Mouse (Mus musculus): ENCODE results near the gene Lig1. TPM values are rescaled to one million over a fixed set of nuclear protein-coding genes. Genes with fewer than 3 reads are reported as not detected.
"Not testable (repeated sequence)": the region's sequence is repeated elsewhere in the genome, so short reads cannot be mapped to it uniquely, and the experiment has no call there.

Gene Lig1
- polyA plus RNA-seq, 2 experiments, result 75.9 to 88.2 TPM

GRCm38 (mm10) chr7:13269394-13269793 lies 7.7 kb upstream of the Lig1 start:
- no peaks in the 10 kb centered on the region for H3K27me3 ChIP-seq (ENCODE audit: control insufficient read depth, insufficient read depth, low read length)
- DNase-seq (ENCODE audit: low spot score) (no peak), ATAC-seq (ENCODE audit: low FRiP score, low read depth) (no peak)
- H3K4me1 ChIP-seq (ENCODE audit: control insufficient read depth, insufficient read depth, low read length), result no peaks in the 10 kb centered on the region
- no peak overlapping the region for H3K4me2 ChIP-seq (replicated peaks; ENCODE audit: low read depth, low read length, severe bottlenecking)
- H3K36me3 ChIP-seq (ENCODE audit: control insufficient read depth, insufficient read depth, low read length), result peaks cover 5% of the 10 kb centered on the region; the same call in 1 of the 2 replicates
- no peak overlapping the region for H3K27ac ChIP-seq (replicated peaks; ENCODE audit: low read depth, low read length)
- H3K9me3 ChIP-seq (ENCODE audit: control insufficient read depth, low read length), result no peaks in the 10 kb centered on the region
- no peak overlapping the region for H3K9ac ChIP-seq (ENCODE audit: low read depth, low read length, severe bottlenecking)
- WGBS, result 80% methylated on average over 11 of the region's 11 CpGs
- no peak overlapping the region for H3K4me3 ChIP-seq (replicated peaks; ENCODE audit: low read length)
- TF ChIP-seq POLR2A (IDR thresholded peaks at IDR 0.05; ENCODE audit: borderline replicate concordance, extremely low read depth, insufficient read depth, insufficient read length), result no peak

GRCm38 (mm10) chr7:13271704-13272103 lies 5.4 kb upstream of the Lig1 start:
- no peak for ATAC-seq (ENCODE audit: low FRiP score, low read depth)
- WGBS, result 88% methylated on average over 1 of the region's 1 CpGs

GRCm38 (mm10) chr7:13277833-13278232 lies 750 bp downstream of the Lig1 start:
- 25% methylated on average over 2 of the region's 2 CpGs for WGBS
- H3K27ac ChIP-seq (replicated peaks; ENCODE audit: low read depth, low read length), result peak overlapping the region; percentile 81; the same call in 1 of the 2 replicates
- DNase-seq (ENCODE audit: low spot score) (no peak), ATAC-seq (ENCODE audit: low FRiP score, low read depth) (no peak)
- H3K4me1 ChIP-seq (ENCODE audit: control insufficient read depth, insufficient read depth, low read length), result peaks cover 4% of the 10 kb centered on the region; the same call in 1 of the 2 replicates
- no peak for TF ChIP-seq POLR2A (IDR thresholded peaks at IDR 0.05; ENCODE audit: borderline replicate concordance, extremely low read depth, insufficient read depth, insufficient read length)
- H3K4me2 ChIP-seq (replicated peaks; ENCODE audit: low read depth, low read length, severe bottlenecking), result peak overlapping the region; percentile 86
- no peaks in the 10 kb centered on the region for H3K9me3 ChIP-seq (ENCODE audit: control insufficient read depth, low read length)
- peak overlapping the region; percentile 70 for H3K4me3 ChIP-seq (replicated peaks; ENCODE audit: low read length)
- no peaks in the 10 kb centered on the region for H3K27me3 ChIP-seq (ENCODE audit: control insufficient read depth, insufficient read depth, low read length)
- peaks cover 51% of the 10 kb centered on the region for H3K36me3 ChIP-seq (ENCODE audit: control insufficient read depth, insufficient read depth, low read length)
- peak overlapping the region; percentile 80 for H3K9ac ChIP-seq (ENCODE audit: low read depth, low read length, severe bottlenecking)

More at GRCm38 (mm10) chr7:13271704-13272103, 5.4 kb upstream of the Lig1 start:
- H3K4me2 ChIP-seq (replicated peaks; ENCODE audit: low read depth, low read length, severe bottlenecking), result no peak overlapping the region
- H3K27me3 ChIP-seq (ENCODE audit: control insufficient read depth, insufficient read depth, low read length), result no peaks in the 10 kb centered on the region
- no peak overlapping the region for H3K9ac ChIP-seq (ENCODE audit: low read depth, low read length, severe bottlenecking)
- no peak for DNase-seq (ENCODE audit: low spot score)
- peaks cover 23% of the 10 kb centered on the region for H3K36me3 ChIP-seq (ENCODE audit: control insufficient read depth, insufficient read depth, low read length)
- no peak for TF ChIP-seq POLR2A (IDR thresholded peaks at IDR 0.05; ENCODE audit: borderline replicate concordance, extremely low read depth, insufficient read depth, insufficient read length)
- no peaks in the 10 kb centered on the region for H3K4me1 ChIP-seq (ENCODE audit: control insufficient read depth, insufficient read depth, low read length)
- no peak overlapping the region for H3K4me3 ChIP-seq (replicated peaks; ENCODE audit: low read length)
- no peaks in the 10 kb centered on the region for H3K9me3 ChIP-seq (ENCODE audit: control insufficient read depth, low read length)
- H3K27ac ChIP-seq (replicated peaks; ENCODE audit: low read depth, low read length), result no peak overlapping the region

- no peaks in the 10 kb centered on the region for H3K9me3 ChIP-seq (ENCODE audit: control insufficient read depth, low read length)
- peak within 1 kb of the TSS; percentile 81 for H3K27ac ChIP-seq (replicated peaks; ENCODE audit: low read depth, low read length)
- H3K4me3 ChIP-seq (replicated peaks; ENCODE audit: low read length), result peak within 1 kb of the TSS; percentile 70
- peak within 1 kb of the TSS; percentile 86 for H3K4me2 ChIP-seq (replicated peaks; ENCODE audit: low read depth, low read length, severe bottlenecking)
- H3K27me3 ChIP-seq (ENCODE audit: control insufficient read depth, insufficient read depth, low read length), result no peaks in the 10 kb centered on the region
- H3K36me3 ChIP-seq (ENCODE audit: control insufficient read depth, insufficient read depth, low read length), result peaks cover 53% of the 10 kb centered on the region
- H3K4me1 ChIP-seq (ENCODE audit: control insufficient read depth, insufficient read depth, low read length), result peaks cover 4% of the 10 kb centered on the region; the same call in 1 of the 2 replicates
- 0 out of 2 replicates have a peak, but pooled peaks have one; percentile 29 for TF ChIP-seq POLR2A (IDR thresholded peaks at IDR 0.05; ENCODE audit: borderline replicate concordance, extremely low read depth, insufficient read depth, insufficient read length)
- DNase-seq (ENCODE audit: low spot score) (peak; percentile 91), ATAC-seq (ENCODE audit: low FRiP score, low read depth) (peak; percentile 99)
- WGBS, result under 1% methylated on average over 38 of the region's 39 CpGs
- peak within 1 kb of the TSS; percentile 80 for H3K9ac ChIP-seq (ENCODE audit: low read depth, low read length, severe bottlenecking)
These were observed 1.3 kb downstream of the Lig1 start, which contains the start of gene Zswim9 for GRCm38 (mm10) chr7:13278308-13278891. TSS of gene Zswim9 (minus strand) at chr7:13278721.

GRCm38 (mm10) chr7:13278957-13279356 lies 1.9 kb downstream of the Lig1 start:
- not testable (repeated sequence) for DNase-seq (ENCODE audit: low spot score); H3K4me1 ChIP-seq (ENCODE audit: control insufficient read depth, insufficient read depth, low read length); H3K27me3 ChIP-seq (ENCODE audit: control insufficient read depth, insufficient read depth, low read length); H3K9me3 ChIP-seq (ENCODE audit: control insufficient read depth, low read length)
- Histone ChIP-seq H3K36me3 (ENCODE audit: control insufficient read depth, insufficient read depth, low read length) (peaks cover 52% of the 10 kb centered on the region), H3K9ac (ENCODE audit: low read depth, low read length, severe bottlenecking) (peak overlapping the region; percentile 80), H3K4me3 (replicated peaks; ENCODE audit: low read length) (peak overlapping the region; percentile 70), H3K27ac (replicated peaks; ENCODE audit: low read depth, low read length) (0 out of 2 replicates have a peak overlapping the region, but pooled peaks have one; percentile 43), H3K4me2 (replicated peaks; ENCODE audit: low read depth, low read length, severe bottlenecking) (peak overlapping the region; percentile 86)
- ATAC-seq (ENCODE audit: low FRiP score, low read depth), result peak; percentile 71
- 0% methylated on average over 10 of the region's 29 CpGs for WGBS
